Mouse (Mus musculus): ENCODE measurements around the gene Upb1. TPM values are rescaled to one million over a fixed set of nuclear protein-coding genes. Genes with fewer than 3 reads are reported as not detected.

Gene Upb1
- polyA plus RNA-seq, 1 experiment from 2014 or later = not detected

Other genes starting within 250 kb of the Upb1 start
- 34.9 and 42.7 TPM in 2 replicates for gene Specc1l, start 189.0 kb upstream of the Upb1 start, polyA plus RNA-seq (2016; fragmentation: Nextera tagmentation; extraction: Ambion mirVana)
- 1.5 and 2.1 TPM in 2 replicates for gene Adora2a, start 84.2 kb upstream of the Upb1 start, polyA plus RNA-seq (2016; fragmentation: Nextera tagmentation; extraction: Ambion mirVana)
- 271 and 281 TPM in 2 replicates for gene Snrpd3, start 116.4 kb downstream of the Upb1 start, polyA plus RNA-seq (2016; fragmentation: Nextera tagmentation; extraction: Ambion mirVana)
- 32.1 and 35.7 TPM in 2 replicates for gene Gucd1, start 116.9 kb downstream of the Upb1 start, polyA plus RNA-seq (2016; fragmentation: Nextera tagmentation; extraction: Ambion mirVana)
- gene Lrrc75b, start 159.2 kb downstream of the Upb1 start, polyA plus RNA-seq (2016; fragmentation: Nextera tagmentation; extraction: Ambion mirVana) = 1.6 and 3.8 TPM in 2 replicates
- 2.7 and 3.1 TPM in 2 replicates for gene Ggt1, start 160.5 kb downstream of the Upb1 start, polyA plus RNA-seq (2016; fragmentation: Nextera tagmentation; extraction: Ambion mirVana)
- gene Ggt5, start 188.2 kb downstream of the Upb1 start, polyA plus RNA-seq (2016; fragmentation: Nextera tagmentation; extraction: Ambion mirVana) = 0.56 and 1.2 TPM in 2 replicates
- gene Susd2, start 242.9 kb downstream of the Upb1 start, polyA plus RNA-seq (2016; fragmentation: Nextera tagmentation; extraction: Ambion mirVana) = 1.6 and 1.9 TPM in 2 replicates